Mouse (Mus musculus) limb, embryonic 12.5 days (tissue): ENCODE data around the gene Nup50. TPM values are rescaled to one million over a fixed set of nuclear protein-coding genes. Genes with fewer than 3 reads are reported as not detected.
"Not testable (repeated sequence)": the region's sequence is repeated elsewhere in the genome, so short reads cannot be mapped to it uniquely, and the experiment has no call there.

Experiments
- ATAC-seq: fragments of 200-750 bp; cut with Nextera tagmentation; 2 replicates; pipeline ENCODE4 v1.8.0; 2017; ENCODE audit warnings: low read depth, moderate TSS enrichment; ENCODE audit not compliant: insufficient number of reproducible peaks, insufficient read depth, low FRiP score, low TSS enrichment
- H3K27ac ChIP-seq: fragments of 300-500 bp; sonication (generic); 2 replicates; pipeline ENCODE4 v1.5.1; 2016; ENCODE audit warnings: mild to moderate bottlenecking, moderate library complexity
- H3K27me3 ChIP-seq: fragments of 300-500 bp; sonication (generic); 2 replicates; pipeline ENCODE4 v1.6.1; 2016; ENCODE audit warnings: mild to moderate bottlenecking, moderate library complexity
- H3K36me3 ChIP-seq: fragments of 300-500 bp; sonication (generic); 2 replicates; pipeline ENCODE4 v1.6.1; 2016; ENCODE audit warnings: mild to moderate bottlenecking, moderate library complexity
- H3K4me1 ChIP-seq: fragments of 300-500 bp; sonication (generic); replicated peaks from 2 replicates; pipeline ENCODE4 v1.6.1; 2016
- H3K4me2 ChIP-seq: fragments of 300-500 bp; sonication (generic); 2 replicates; pipeline ENCODE4 v1.6.1; 2016; ENCODE audit warnings: mild to moderate bottlenecking, moderate library complexity
- H3K4me3 ChIP-seq: fragments of 300-500 bp; sonication (generic); replicated peaks from 2 replicates; pipeline ENCODE4 v1.5.1; 2016; ENCODE audit warnings: mild to moderate bottlenecking
- H3K9ac ChIP-seq: fragments of 300-500 bp; sonication (generic); replicated peaks from 2 replicates; pipeline ENCODE4 v1.6.1; 2016; ENCODE audit warnings: mild to moderate bottlenecking, moderate library complexity
- H3K9me3 ChIP-seq: fragments of 300-500 bp; sonication (generic); 2 replicates; pipeline ENCODE4 v1.6.1; 2016; ENCODE audit warnings: mild to moderate bottlenecking, moderate library complexity
- WGBS: fragments of 180-500 bp; shearing (Covaris S2); methylation state at CpG from one replicate; pipeline ENCODE4 v1.1.7; 2016; 5-methylcytosine and 5-hydroxymethylcytosine counted together
- polyA plus RNA-seq: library from polyadenylated mRNA; unstranded; fragments of >200 nt; fragmentation: Nextera tagmentation; extraction: Ambion mirVana; gene quantifications from 2 replicates; pipeline ENCODE4 v1.2.1, GENCODE M21; 2016

The Nup50 gene
- 55.3 and 57.6 TPM in 2 replicates for polyA plus RNA-seq

- Histone ChIP-seq H3K4me1 (peaks cover 27% of the 10 kb centered on the region), H3K36me3 (peaks cover 9% of the 10 kb centered on the region), H3K9ac (peak within 1 kb of the TSS; percentile 98), H3K9me3 (no peaks in the 10 kb centered on the region), H3K27ac (peak within 1 kb of the TSS; percentile 98), H3K4me2 (peak within 1 kb of the TSS; percentile 86), H3K4me3 (peak within 1 kb of the TSS; percentile 99), H3K27me3 (no peaks in the 10 kb centered on the region)
- WGBS = under 1% methylated on average over 60 of the region's 60 CpGs
- peak; percentile 91 for ATAC-seq
Measured at GRCm38 (mm10) chr15:84922884-84923507, at the start of gene Nup50. Gene Nup50, plus strand, starts transcription at chr15:84923411.

- Histone ChIP-seq H3K36me3 (no peaks in the 10 kb centered on the region), H3K4me2 (no peak overlapping the region), H3K9me3 (no peaks in the 10 kb centered on the region), H3K4me1 (no peaks in the 10 kb centered on the region), H3K27ac (no peak overlapping the region), H3K9ac (no peak overlapping the region), H3K4me3 (no peak overlapping the region), H3K27me3 (no peaks in the 10 kb centered on the region)
- no peak for ATAC-seq
- 74% methylated on average over 4 of the region's 4 CpGs for WGBS
Measured at GRCm38 (mm10) chr15:84873867-84874266, 49.3 kb upstream of the Nup50 start.

GRCm38 (mm10) chr15:84877029-84877815 lies 46.0 kb upstream of the Nup50 start:
- no peak for ATAC-seq
- no peak overlapping the region for H3K27ac ChIP-seq
- no peaks in the 10 kb centered on the region; the same call in 1 of the 2 replicates for H3K27me3 ChIP-seq
- H3K4me1 ChIP-seq = 0 out of 2 replicates have a peak, but pooled peaks cover 3% of the 10 kb centered on the region
- H3K9me3 ChIP-seq = no peaks in the 10 kb centered on the region
- 84% methylated on average over 12 of the region's 12 CpGs for WGBS
- H3K36me3 ChIP-seq = no peaks in the 10 kb centered on the region
- H3K4me3 ChIP-seq = no peak overlapping the region
- H3K9ac ChIP-seq = no peak overlapping the region
- no peak overlapping the region for H3K4me2 ChIP-seq

GRCm38 (mm10) chr15:84888066-84888465 lies 35.1 kb upstream of the Nup50 start:
- Histone ChIP-seq H3K9me3 (no peaks in the 10 kb centered on the region), H3K27me3 (no peaks in the 10 kb centered on the region), H3K4me2 (no peak overlapping the region), H3K4me3 (no peak overlapping the region), H3K36me3 (no peaks in the 10 kb centered on the region), H3K4me1 (no peaks in the 10 kb centered on the region), H3K27ac (no peak overlapping the region), H3K9ac (no peak overlapping the region)
- WGBS = 87% methylated on average over 12 of the region's 12 CpGs
- ATAC-seq = no peak

GRCm38 (mm10) chr15:84891246-84891645 lies 32.0 kb upstream of the Nup50 start:
- H3K9ac ChIP-seq = no peak overlapping the region
- no peaks in the 10 kb centered on the region for H3K36me3 ChIP-seq
- H3K27ac ChIP-seq = no peak overlapping the region
- H3K9me3 ChIP-seq = 0 out of 2 replicates have a peak, but pooled peaks cover 3% of the 10 kb centered on the region
- WGBS = 49% methylated on average over 3 of the region's 3 CpGs
- H3K4me1 ChIP-seq = no peaks in the 10 kb centered on the region
- no peak for ATAC-seq
- H3K4me3 ChIP-seq = no peak overlapping the region
- H3K27me3 ChIP-seq = no peaks in the 10 kb centered on the region
- no peak overlapping the region for H3K4me2 ChIP-seq

- no peak overlapping the region for H3K4me3 ChIP-seq
- ATAC-seq = no peak
- no peak overlapping the region for H3K9ac ChIP-seq
- H3K36me3 ChIP-seq = no peaks in the 10 kb centered on the region
- no peaks in the 10 kb centered on the region for H3K4me1 ChIP-seq
- H3K9me3 ChIP-seq = 0 out of 2 replicates have a peak, but pooled peaks cover 3% of the 10 kb centered on the region
- H3K27ac ChIP-seq = no peak overlapping the region
- 3% methylated on average over 3 of the region's 3 CpGs for WGBS
- H3K4me2 ChIP-seq = no peak overlapping the region
- no peaks in the 10 kb centered on the region for H3K27me3 ChIP-seq
Measured at GRCm38 (mm10) chr15:84891658-84892057, 31.6 kb upstream of the Nup50 start.

GRCm38 (mm10) chr15:84896216-84896615 lies 27.0 kb upstream of the Nup50 start:
- H3K36me3 ChIP-seq, H3K9ac ChIP-seq, H3K27me3 ChIP-seq, H3K9me3 ChIP-seq, H3K4me2 ChIP-seq, H3K4me3 ChIP-seq, H3K27ac ChIP-seq, ATAC-seq: not testable (repeated sequence)
- peaks cover 12% of the 10 kb centered on the region for H3K4me1 ChIP-seq
- WGBS = 61% methylated on average over 10 of the region's 10 CpGs

GRCm38 (mm10) chr15:84896664-84897063 lies 26.5 kb upstream of the Nup50 start:
- H3K4me1 ChIP-seq = peaks cover 12% of the 10 kb centered on the region
- ATAC-seq = no peak
- H3K27ac ChIP-seq = no peak overlapping the region
- no peaks in the 10 kb centered on the region for H3K27me3 ChIP-seq
- 41% methylated on average over 1 of the region's 1 CpGs for WGBS
- no peak overlapping the region for H3K9ac ChIP-seq
- H3K9me3 ChIP-seq = 0 out of 2 replicates have a peak, but pooled peaks cover 3% of the 10 kb centered on the region
- H3K4me3 ChIP-seq = no peak overlapping the region
- no peaks in the 10 kb centered on the region for H3K36me3 ChIP-seq
- no peak overlapping the region for H3K4me2 ChIP-seq

- no peaks in the 10 kb centered on the region for H3K36me3 ChIP-seq
- ATAC-seq = peak; percentile 31; the same call in 1 of the 2 replicates
- H3K9ac ChIP-seq = no peak overlapping the region
Measured at GRCm38 (mm10) chr15:84898077-84898476, 25.1 kb upstream of the Nup50 start.

GRCm38 (mm10) chr15:84903843-84904385 lies 19.3 kb upstream of the Nup50 start:
- no peaks in the 10 kb centered on the region for H3K36me3 ChIP-seq
- no peak overlapping the region for H3K27ac ChIP-seq
- 80% methylated on average over 7 of the region's 7 CpGs for WGBS
- no peaks in the 10 kb centered on the region for H3K27me3 ChIP-seq
- H3K4me3 ChIP-seq = no peak overlapping the region
- H3K4me2 ChIP-seq = no peak overlapping the region
- H3K9ac ChIP-seq = no peak overlapping the region
- H3K4me1 ChIP-seq = no peaks in the 10 kb centered on the region
- no peak for ATAC-seq
- H3K9me3 ChIP-seq = no peaks in the 10 kb centered on the region

More at GRCm38 (mm10) chr15:84898077-84898476, 25.1 kb upstream of the Nup50 start:
- H3K27me3 ChIP-seq = no peaks in the 10 kb centered on the region
- H3K4me1 ChIP-seq = peaks cover 12% of the 10 kb centered on the region
- H3K9me3 ChIP-seq = 0 out of 2 replicates have a peak, but pooled peaks cover 3% of the 10 kb centered on the region
- 18% methylated on average over 7 of the region's 7 CpGs for WGBS
- H3K4me3 ChIP-seq = no peak overlapping the region
- H3K27ac ChIP-seq = no peak overlapping the region
- H3K4me2 ChIP-seq = no peak overlapping the region

GRCm38 (mm10) chr15:84913201-84913600 lies 10.0 kb upstream of the Nup50 start:
- H3K4me2 ChIP-seq = no peak overlapping the region
- H3K4me1 ChIP-seq = no peaks in the 10 kb centered on the region
- no peaks in the 10 kb centered on the region for H3K27me3 ChIP-seq
- H3K27ac ChIP-seq = no peak overlapping the region
- peaks cover 15% of the 10 kb centered on the region for H3K36me3 ChIP-seq
- 0 out of 2 replicates have a peak, but pooled peaks cover 8% of the 10 kb centered on the region for H3K9me3 ChIP-seq
- ATAC-seq = no peak
- 84% methylated on average over 3 of the region's 3 CpGs for WGBS
- no peak overlapping the region for H3K9ac ChIP-seq
- no peak overlapping the region for H3K4me3 ChIP-seq
